Mouse (Mus musculus): ENCODE results near the gene Scube1. TPM values are rescaled to one million over a fixed set of nuclear protein-coding genes. Genes with fewer than 3 reads are reported as not detected.
A peak's percentile ranks its signal among the peaks of the same experiment; 100 is the strongest.

Gene Scube1
- total RNA-seq, 2 experiments from 2014 or later: 0.14 to 0.27 TPM

DNA sequence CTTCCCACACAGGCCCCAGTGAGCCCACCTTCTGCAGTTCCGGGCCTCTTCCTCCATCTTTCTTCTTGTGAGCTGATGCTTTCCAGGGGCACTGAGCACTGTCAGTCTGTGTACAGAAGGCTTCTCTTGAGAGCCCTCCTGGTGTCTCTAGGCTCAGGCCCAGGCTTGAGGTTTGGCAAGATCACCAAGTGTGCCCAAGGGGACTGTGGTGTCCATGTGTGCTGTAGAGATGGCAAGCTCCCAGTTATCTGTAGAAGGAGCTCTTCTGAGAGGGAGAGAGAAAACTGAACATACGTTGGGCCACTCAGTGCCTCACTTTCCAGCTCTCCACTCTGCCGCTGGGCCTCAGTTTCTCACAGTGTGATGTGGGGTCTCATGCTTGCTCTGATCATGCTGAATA is 157.1 kb downstream of the Scube1 start:
- no peak for DNase-seq (ENCODE audit: low spot score)

DNA sequence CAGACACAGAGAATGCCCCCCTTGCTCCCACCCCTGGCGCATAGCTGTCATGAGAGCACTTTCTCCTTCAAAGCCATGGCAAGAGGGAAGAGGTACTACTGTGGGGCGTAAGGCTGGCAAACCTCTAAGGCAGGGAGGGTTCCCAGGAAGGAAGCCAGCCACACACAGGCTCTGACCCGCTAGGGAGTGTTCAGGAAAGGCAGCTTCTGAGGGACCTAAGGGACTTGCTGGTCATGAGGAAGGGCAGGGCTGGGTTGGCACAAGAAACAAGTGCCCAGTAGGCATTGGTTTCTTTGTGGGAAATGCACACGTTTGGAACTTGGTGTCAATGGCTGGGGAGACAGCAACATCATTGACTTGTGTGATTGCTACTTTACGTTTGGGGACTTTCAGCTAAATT is 158.8 kb downstream of the Scube1 start:
- DNase-seq (ENCODE audit: low spot score): no peak

DNA sequence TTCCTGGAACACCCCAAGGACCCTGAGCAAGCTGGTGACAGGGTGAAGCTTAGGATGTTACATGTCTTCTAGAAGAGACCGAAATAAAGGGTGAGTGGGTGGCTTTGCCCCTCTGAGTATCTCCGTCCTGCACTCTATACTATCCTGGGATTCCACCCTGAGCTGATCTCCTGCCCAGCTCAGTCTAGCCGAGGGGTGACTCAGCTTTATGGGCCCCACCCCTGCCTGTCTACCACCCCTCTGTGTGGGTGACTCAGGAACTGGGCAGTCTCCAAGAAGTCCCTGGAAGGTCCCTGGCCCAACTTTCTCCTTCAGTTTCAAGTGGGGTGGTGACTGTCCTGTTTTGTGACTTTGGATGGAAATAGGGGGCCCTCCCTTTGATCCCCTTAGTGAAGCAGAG is 159.4 kb downstream of the Scube1 start:
- DNase-seq (ENCODE audit: low spot score): peak; percentile 65

DNA sequence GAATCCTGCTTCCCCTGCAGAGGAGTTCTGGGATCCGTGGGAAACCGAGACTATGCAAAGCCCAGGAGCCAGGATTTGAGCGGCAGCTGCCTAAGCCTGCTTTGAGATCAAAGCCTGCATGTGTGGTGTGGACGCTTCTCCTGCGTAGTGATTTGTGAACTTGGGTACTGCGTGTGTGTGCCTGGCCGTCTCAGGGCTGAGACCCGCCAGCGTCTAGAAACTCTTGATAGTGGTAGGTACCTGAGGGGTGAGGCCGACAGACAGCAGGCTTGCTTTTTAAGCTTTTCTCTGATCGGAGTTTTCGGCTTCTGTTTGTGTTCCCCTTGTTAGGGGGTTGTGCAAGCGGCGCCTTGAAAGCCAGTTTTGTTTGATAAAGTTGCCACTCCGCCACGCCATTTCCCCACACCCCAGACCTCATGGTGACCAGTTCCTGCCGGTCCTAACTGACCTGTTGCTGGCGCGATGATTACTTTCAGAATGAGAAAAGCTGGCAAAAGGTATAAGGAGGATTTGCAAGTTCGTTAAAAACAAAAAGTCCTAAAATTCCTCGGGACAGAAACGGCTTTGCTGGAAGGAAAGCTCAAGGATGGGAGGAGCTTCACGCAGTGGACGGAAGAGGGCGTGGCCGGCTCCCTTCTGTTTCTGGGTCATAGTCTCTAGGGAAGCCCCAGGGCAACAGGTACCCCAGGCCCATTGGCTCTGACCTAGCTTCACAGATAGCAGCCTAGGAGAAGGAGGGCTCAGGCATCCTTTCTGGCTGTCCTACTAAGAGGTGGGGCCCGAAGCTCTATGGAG is 160.8 kb downstream of the Scube1 start:
- DNase-seq (ENCODE audit: low spot score): peak; percentile 52

DNA sequence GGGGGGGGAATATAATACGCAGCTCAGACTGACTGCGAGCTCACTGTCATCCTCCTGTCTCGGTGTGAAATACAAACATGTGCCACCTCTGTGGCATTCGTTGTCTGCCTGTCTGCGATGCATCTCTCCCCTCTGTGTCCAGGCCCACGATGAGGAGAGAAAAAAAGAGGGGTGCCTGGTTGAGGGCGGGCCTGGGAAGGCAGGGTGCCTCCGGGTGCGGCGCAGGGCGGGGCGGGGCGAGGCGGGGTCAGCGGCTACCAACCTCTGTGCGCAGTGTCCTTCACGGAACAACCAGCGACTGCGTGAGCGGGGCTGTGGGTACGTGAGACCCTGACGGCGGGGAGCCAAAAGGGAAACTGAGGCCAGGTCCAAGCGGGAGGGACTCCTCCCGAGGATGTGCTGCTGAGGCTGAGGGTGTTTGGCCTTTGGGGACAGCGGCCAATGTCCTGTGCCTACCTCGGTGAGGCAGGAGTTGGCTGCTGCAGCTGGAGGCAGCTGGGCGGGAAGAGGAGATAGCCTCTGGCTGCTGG is 161.4 kb downstream of the Scube1 start, which contains the start of the genes Tspo and Mcat:
Gene Tspo (plus strand): TSS at position 266 of the 530 bp plus-strand sequence.
Gene Mcat (minus strand): TSS at position 461 of the 530 bp plus-strand sequence.
- DNase-seq (ENCODE audit: low spot score): peak; percentile 68

DNA sequence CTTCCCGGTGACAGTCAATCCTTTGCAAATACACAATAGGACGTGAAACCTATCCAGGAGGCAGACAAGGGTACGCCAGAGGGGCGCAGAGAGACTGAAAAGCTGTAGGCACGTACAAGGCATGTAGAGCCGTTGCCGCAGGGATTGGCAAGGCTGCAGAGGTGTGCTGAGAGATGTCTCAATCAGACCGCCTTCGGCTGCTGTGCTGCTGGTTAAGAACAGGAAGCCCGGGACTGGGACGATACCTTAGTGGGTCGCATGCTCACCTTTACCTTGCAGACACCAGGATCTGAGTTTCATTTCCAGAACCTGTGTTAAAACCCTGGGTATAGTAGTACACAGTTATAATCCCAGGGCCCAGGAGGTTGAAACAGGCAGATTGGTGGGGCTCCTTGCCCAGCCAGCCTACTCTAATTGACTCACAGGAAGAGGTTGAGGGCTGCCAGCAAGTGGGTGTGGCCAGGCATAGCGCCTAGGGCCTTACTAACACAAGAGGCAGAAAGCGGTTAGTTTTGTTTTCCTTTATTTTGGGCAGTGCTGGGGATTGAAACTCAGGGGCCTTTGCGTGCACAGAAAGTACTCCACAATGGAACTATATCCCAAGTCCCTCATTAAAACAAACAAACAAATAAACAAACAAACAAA is 162.1 kb downstream of the Scube1 start:
- DNase-seq (ENCODE audit: low spot score): peak; percentile 83

DNA sequence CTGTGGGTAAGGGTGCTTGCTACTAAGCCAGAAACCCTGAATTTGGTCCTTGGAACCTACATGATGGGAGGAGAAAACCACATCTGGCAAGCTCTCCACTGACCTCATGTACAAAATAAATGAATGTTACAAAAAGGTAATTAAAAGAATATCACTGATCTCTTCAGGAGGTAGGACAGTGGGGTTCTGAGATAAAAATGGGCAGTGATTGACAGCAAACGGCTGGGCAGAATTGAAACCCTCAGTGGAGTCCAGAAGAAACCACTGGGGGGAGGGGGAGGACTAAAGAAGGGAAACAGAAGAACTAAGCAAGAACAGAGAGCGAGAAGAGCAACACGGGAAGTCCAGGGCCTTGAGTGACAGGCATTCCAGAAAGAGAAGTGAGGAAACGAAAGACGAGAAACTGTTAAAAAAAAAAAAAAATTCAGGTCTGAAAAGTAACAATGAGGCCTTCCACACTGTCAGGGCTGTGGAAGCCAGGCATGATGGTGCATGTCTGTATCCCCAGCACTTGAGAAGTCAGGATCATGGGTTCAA is 163.8 kb downstream of the Scube1 start:
- DNase-seq (ENCODE audit: low spot score): no peak

DNA sequence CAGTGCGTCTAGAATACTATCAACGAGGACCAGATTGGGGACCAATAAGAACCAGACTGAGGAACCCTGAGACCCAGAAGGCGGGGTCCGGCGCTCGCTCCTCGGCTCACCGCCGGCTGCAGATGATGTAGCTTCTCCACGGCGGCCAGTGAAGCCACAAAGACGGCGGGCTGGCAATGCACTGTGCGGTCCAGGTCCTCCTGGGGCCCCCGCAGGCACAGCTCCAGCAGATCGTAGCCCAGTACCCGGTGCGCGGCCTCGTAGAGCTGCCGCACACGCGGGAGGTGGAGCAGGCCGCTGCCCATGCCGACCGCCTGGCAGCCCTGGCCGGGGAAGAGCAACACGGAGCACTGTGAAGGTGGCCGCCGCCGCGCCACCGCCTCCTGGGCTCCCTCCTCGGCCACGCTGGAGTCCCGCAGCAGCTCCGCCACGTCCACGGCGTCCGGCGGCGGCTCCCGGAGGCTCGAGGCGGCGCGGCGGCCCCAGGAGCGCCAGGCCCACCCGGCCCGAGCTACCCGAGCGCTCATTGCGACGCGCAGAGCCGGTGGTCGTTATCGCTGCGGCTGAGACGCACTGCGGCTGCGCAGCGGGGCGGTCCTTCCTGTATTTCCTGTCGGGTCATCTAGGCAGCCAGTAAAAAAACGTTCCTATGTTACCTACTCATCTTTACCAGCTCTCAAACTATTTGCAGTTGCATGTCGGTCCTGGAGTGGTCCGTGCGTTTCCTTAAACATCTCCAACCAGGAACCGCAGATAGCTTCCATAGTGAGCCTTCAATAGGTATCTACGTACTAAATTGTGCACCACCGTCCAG is 169.5 kb downstream of the Scube1 start:
- DNase-seq (ENCODE audit: low spot score): peak; percentile 84

Other genes with a start within 250 kb of the Scube1 start
- gene Ttll1, start 214.1 kb downstream of the Scube1 start, total RNA-seq (2021): 1 to 10 TPM; 3.5 to 4.3 TPM
- gene Bik, start 198.2 kb downstream of the Scube1 start, total RNA-seq (2021): 1 to 10 TPM in 1 of 2 experiments, under 1 TPM in 1; 0.91 to 1.4 TPM
- 10 to 100 TPM; 19.6 to 26.8 TPM for gene Tspo, start 161.4 kb downstream of the Scube1 start, total RNA-seq (2021)
- gene Mcat, start 161.2 kb downstream of the Scube1 start, total RNA-seq (2021): 10 to 100 TPM; 20.4 to 22.1 TPM
- 1 to 10 TPM; 3.6 to 4.0 TPM for gene Ttll12, start 129.9 kb downstream of the Scube1 start, total RNA-seq (2021)
- gene Mpped1, start 54.4 kb upstream of the Scube1 start, total RNA-seq (2021): not detected